Mouse (Mus musculus): Measurements from ENCODE around the gene Dtd2. TPM values are rescaled to one million over a fixed set of nuclear protein-coding genes. Genes with fewer than 3 reads are reported as not detected.
A peak's percentile ranks its signal among the peaks of the same experiment; 100 is the strongest.

Dtd2 gene
- total RNA-seq (2021): 10 to 100 TPM; 14.6 to 29.1 TPM
- long read RNA-seq, experiment 1, transcript Dtd2-201 (3 exons, 2,564 nt): major isoform, 52 of 75 reads
- long read RNA-seq, experiment 1, transcript Dtd2-202 (4 exons, 1,012 nt): minor isoform, 6 of 75 reads
- long read RNA-seq, experiment 1, partial matches to known transcripts: 0 of 75 reads
- long read RNA-seq, experiment 1, other reads (novel, unspliced or antisense): 17 of 75 reads
- long read RNA-seq, experiment 2, transcript Dtd2-201 (3 exons, 2,564 nt): major isoform, 17 of 21 reads
- long read RNA-seq, experiment 2, partial matches to known transcripts: 0 of 21 reads
- long read RNA-seq, experiment 2, other reads (novel, unspliced or antisense): 3 of 21 reads

DNA sequence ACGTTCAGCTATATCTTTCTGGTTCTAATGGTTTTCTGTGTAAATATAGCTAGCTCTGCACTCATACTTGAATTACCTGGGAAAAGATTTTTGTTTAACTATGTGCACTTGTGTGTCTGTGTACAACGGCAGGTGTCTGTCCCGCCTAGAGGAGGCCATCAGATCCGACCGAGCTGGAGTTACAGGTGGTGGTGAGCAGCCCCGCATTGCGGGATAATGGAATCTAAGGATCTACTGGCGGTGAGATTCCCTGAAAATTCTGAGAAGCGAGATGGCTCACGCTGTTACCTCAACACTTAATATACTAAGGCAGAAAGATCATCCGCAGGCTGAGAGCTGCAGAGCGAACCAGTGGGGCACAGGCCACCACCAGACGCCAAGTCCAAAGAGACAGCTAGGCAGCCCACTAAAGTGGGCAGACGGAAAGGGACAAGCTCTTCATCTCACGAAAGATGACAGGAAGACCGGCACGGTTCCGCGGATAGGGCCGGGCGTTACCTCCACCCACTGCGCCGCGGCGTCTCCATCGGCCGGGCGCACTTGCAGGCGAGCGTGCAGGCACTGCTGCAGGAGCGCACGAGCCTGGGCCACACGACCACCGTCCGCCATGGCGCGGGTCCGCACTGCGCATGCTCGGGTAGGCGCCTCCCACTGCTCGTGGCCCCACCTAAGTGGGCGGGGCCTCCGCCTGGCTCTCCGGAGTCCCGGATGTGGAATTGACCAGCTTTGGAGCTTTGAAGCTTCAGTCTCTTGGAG, at the start of gene Dtd2:
Dtd2 (minus strand) TSS at position 625 of the 756 bp plus-strand sequence.
- peak; percentile 93 to 96 for DNase-seq

DNA sequence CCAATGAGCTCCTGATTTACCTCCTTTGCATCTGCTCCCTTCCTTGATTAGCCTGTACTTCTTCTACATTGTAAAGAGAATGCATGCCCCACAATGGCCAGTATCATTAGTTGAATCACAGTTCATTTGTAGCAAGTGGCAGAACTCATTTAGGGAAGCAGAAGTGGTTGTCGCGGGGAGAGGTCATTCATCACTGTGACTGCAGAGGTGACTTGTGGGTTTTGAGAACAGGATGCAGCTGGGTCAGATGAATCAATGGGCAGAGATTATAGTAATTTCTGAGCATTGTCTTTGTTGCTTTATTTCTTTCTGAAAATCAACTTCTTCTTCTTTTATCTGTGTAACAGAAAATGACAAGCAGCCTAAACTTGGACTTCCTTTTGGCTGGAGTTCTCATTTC, 43.0 kb upstream of the Dtd2 start:
- no peak for DNase-seq

DNA sequence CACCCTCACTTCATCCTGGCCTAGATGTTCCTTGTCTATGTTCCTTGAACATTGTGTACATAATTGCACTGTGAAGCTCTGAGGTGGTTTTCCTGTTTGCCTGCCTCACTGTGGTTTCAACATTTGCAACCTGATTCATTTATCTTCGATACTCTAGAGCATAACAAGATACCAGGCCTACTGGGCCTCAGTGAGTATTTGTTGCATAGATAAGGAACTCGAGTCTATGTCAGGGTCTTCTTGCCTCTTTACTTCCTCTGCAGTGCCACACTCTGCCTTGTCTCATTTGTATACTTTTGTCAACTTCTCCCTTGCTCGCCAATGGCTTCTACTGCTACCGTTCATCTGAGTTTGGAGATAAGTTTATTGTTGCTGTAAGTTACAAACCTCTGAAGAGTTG, 40.1 kb upstream of the Dtd2 start:
- no peak for DNase-seq

DNA sequence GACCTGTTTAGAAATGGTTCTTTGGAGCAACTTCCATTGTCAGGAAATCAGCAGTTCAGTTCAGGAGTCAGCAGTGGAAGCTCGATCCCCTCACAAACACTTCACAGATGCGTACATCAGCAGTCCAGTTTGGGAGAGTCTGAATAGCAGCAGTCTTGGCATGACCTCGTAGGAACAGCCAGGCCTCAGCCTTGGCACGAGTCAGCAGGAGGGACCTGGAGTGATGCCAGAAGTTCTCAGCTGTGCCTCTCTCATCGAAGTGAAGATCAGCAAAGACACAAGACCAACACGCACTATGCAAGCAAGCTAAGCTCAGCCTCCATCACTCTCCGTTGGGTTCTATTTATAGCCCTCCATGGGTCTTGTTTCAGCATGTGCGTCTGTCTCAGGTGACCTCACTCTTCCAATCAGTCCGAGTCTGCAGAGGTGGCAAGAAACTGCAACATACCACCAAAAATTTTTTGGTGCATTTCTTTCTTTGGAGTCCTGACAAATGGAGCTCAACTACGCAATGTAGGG, 36.6 kb upstream of the Dtd2 start:
- DNase-seq: peak; percentile 63 to 80

DNA sequence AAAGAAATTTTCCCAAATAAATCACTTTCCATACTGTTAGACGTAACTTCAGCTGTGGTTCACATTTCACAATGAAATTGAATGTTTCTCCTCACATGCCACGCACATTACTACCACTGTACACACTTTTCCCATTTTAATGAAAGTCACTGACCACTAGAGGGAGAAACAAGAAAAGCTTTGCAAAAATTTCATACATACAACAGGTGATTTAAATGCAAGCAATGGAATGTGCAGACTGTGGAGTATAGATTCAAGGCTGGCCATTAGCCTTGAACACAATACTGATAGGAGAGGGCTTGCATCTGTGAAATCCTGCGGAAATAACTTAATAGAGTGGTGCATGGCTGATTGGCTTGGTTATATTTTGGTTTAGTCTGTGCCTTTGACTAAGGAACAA, 32.1 kb upstream of the Dtd2 start:
- DNase-seq: no peak

DNA sequence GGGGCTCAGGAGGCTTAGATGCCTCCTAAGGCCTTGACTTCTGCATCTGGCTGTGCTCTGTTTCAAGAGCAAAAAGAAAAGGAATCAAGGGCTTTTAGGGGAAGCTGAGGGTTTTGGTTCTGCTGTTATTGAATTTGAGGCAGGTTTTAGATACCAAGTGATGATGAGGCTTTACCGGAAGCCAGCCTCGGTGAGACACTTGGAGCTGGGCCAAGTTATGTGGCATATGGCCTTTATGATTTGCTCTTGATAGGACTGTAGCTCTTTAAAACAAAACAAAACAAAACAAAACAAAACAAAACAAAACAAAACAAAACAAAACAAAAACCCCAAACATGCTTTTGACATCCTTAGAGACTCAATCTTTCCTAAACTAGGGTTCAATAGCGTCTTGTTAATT, 28.7 kb upstream of the Dtd2 start:
- no peak for DNase-seq

DNA sequence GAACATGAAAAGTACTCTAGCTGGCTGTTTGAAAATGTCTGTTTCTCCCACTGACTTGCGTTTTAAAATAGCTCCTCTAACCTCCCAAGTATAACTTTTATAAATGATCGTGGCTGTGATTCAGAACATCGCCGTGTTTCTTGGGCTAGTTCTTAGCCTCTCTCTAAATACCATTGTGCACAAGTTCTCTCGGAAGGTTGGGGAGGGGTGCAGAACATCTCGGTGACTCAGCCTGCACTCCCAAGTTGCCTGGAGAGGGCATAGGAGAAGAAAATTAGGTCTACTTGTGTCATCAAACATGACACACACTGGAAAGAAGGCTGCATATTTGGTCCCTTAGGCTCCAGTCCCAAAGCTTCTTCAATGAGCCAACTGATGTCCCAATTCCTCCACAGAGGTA, 26.0 kb upstream of the Dtd2 start:
- DNase-seq: no peak

DNA sequence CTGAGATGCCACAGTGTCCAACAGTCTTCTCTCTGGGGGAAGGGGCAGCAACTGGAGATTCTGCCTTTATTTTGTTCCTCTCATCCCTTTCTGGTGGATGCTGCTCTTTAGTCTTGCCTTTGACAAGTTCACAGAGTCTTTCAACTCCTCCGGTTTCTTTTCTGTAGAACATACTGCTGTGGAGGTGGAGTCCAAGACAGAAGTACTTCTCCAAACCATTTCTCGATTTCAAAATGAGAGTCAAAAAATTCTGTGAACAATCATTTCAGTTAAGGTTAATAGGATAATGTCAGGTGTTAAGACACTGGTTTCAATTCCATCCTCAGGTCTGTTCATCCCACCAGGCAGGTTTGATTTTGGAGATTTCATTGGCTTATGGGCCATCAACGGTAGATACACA, 21.7 kb upstream of the Dtd2 start, which contains the start of gene Gpr33:
Gpr33 (minus strand) TSS at position 101 of the 400 bp plus-strand sequence.
- no peak for DNase-seq

DNA sequence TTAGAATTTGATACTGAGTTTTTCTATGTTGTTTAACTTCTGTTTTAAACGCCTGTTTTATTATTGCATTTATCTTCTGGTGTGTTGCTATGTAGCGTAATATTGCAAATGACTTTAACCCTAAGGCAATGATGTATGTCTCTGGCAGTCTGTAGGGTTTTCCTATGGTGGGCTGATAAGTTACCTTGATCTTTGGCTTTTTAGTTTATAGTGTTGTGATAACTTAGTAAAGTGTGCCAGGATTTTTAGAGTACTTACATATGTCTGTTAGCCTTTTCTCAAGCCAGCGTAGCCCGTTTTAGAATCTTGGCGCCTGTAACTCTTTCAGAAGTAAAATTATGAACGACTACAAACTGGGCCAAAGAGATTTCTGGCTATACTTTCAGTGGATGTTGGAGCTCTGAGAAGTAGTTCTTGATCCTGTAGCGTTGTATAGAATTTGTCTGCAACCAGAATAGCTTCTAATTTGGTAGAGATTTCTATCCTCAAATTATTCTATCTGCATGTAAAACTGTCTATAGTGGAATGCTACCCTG, 8.3 kb upstream of the Dtd2 start:
- no peak for DNase-seq

DNA sequence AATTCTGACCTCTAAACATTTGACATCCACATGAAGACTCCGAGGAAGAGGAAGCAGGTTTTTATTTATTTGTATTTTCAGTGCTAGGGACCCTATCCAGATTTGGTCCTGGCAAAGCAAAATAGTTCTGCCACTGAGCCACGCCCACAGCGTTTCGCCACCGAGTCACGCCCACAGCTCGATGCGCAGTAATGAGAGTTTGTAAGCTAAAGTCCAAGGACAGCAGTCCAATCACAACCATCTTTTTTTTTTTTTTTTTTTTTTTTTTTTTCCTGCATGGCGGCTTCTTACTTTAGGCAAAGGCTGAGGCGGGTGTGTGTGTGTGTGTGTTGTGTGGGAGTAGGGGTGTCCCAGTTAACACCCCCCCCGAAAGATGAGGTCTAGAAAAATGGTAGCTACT, 7.7 kb upstream of the Dtd2 start:
- peak; percentile 47 to 59 for DNase-seq

DNA sequence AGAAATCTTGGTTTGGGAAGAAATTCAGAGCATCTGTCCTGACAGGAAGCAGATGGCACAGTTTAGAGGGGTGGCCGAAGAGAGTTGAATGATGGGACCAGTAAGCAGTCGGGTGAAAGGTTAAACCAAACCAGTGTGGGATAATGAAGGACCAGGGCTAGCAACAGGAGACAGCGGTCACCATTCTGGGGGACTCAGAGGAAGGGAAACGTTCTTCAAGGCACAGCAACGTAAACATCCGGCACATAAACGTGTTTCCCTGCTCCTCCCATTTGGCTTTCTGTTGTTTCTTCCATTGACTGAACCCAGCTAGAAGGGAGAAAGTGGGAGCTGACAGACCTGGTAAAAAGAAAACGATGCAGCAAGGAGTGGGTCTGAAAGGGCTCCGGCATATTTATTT, 7.0 kb upstream of the Dtd2 start:
- no peak for DNase-seq

DNA sequence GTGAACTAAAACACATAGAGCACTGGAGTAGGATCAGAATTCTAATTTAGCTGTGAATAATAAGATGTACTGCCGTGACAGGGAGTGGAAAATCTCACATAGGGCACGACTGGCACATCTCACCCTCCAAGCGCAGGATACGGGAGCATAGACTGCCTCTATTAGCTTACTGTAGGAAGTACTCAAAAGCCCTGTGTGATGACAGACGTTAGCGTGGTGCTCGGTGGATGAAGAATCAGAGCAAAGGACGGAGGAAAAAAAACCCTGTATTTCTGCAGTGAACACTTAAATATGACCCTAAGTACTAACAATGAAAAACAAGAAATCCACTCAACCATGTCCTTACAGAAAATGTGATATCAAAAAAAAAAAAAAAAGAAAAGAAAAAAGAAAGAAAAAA, 5.9 kb upstream of the Dtd2 start:
- DNase-seq: no peak

DNA sequence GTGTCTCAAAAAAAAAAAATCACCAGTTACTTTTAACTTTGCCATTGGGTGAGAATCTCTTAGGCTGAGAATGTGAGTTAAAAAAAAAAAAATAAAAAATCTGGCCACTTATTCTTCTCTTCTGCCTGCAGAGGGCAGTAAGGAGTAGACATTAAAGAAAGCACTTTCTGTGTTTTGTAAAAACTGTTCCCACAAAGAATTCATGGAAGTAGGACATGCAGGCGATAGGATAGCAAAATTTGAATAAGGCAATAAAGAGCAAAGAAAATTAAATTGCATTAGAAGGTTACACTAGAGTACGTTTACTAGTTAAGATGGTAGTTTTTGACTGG, 4.3 kb upstream of the Dtd2 start:
- DNase-seq: no peak

DNA sequence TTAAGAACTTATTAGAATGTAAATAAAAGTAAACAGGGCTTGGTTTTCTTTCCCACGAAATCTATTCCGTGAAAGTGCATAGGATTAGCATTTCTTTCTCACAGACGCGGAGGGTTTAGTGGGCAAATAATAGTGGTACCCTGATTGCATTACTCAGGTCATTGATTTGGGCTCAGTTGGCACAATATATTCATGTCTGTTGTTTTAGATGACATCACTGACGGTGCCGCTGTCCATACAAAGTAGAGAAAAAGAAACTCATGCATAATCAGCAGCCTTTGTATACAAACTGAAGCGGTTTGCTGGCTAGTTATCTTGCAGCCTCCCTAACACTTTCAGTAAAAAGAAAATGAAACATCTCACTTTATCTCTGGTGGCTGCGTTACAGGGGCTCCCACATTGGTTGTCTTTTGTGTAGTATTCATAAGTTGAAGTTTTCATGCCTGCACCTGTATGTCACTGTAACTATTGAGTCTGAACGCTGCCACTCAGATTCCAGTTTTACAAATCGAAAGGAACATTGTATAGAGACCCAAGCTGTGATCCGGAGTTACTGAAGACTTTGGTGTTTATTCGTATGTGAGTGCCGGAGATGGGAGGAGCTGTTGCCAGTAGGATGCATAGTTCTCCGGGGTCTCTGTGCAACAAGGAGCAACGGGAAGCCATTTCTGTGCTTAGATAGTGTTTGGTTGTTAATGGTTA, 3.8 kb upstream of the Dtd2 start:
- DNase-seq: no peak

DNA sequence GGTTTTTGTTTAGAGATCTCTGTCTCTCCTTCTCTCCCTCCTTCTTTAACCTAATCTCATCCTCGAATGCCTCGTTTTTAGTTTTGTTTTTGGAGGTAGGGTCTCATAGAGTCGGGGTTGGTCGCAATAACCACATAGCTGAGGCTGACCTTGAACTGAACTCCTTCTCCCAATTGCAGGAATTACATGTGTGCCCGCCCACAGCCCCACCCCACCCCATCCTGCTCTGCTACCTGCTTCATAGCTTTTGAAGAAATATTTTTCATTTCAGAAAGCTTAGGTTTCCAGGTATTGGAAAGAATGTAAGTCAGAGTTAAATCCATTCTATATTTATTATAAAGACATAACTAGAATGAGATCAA, 313 bp upstream of the Dtd2 start:
- DNase-seq: no peak

DNA sequence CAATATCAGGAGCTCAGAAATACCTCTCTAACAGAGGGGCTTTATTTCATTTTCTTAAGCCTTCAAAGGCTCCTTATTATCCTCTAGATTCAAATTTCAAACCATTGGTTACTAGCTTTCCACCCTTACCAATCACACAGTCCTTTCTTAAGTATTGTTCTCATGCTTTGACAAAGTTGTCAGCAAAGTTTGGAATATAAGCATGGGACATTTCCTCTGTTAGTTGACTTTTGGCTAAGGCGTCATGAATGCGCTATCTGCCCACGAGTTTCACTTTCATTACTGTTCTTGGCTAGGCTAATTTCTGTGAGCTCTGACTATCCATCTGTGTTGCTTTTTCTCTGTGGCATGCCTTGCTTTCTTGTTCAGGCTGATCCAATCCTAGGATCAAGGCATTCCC, 3.6 kb downstream of the Dtd2 start:
- no peak for DNase-seq

DNA sequence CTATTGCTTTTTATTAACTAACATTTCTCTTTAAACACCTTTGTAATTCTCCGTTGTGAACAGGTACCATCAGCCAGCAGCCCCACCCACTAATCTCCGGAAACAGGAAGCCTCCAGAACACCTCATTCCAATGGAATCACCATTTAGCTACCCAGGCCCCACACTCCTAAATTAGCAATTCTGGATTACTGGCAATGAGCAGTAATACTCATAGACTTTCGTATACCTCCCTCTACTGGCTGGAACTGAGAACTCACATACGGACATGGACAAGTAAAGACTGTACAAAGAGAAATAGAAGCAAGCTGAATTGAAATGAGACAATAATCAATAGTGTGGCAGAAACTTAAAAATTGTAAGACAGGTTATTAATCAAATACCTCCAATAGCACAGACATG, 4.8 kb downstream of the Dtd2 start:
- DNase-seq: peak; percentile 16 to 71

DNA sequence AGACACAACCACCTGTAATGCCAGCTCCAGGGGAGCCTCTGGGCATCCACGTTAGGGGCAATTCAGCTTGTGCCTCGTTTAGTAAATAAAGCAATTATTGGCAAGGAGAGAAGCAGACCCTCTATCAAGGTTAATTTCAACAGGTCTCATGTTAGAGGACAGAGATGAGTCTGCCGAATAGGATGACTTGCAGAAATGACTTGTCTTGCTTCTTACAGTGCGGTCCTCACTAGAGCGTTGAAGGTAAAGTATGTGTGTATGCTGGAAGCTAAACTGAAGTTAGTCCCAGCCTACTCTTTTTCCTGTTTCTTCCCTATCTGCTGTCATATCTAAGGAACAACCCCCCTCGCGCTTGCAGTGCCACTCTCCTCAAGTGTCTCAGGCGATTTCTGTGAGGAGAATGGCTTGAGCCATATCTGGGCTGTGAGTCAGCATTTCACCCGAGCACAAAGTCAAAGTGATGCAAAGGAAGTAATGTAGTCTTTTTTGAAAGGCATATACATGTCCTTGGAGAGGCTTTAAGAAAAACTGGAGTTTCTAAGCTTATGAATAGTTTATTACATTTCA, 7.9 kb downstream of the Dtd2 start:
- DNase-seq: no peak

DNA sequence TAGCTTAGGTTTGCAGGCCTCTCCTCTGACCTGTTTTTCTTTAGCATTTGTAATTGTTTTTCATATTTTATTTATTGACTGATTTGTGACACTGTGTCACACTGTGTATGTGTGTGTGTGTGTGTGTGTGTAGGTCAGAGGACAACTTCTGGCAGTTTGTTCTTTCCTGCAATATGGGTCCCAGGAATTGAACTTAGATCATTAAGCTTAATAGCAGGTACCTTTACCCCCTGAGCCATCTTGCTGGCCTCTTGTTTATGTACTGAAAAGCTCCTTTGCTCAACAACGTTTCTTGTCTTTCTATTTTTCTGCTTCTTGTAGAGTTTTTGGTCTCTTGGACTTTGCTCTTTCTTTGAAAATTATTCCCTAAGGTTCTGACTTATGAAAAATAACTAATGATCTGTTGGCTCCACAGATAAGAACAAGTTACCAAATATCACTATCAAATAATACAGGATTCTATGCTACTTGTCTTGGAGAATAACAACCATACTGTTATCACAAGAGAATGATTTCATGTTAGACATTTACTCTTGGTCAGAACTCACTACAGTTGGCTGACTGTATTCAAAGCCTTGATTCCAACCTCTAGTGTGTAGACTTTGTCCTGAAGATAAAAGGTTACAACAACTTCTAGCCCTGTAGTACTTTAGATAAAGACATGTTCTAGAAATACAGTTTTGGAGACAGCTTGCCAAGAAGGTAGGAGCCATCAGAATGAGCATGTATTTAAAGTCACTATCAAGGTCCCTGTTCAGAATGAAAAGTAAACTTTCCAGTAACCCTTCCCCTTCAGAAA, 10.4 kb downstream of the Dtd2 start:
- DNase-seq: no peak

DNA sequence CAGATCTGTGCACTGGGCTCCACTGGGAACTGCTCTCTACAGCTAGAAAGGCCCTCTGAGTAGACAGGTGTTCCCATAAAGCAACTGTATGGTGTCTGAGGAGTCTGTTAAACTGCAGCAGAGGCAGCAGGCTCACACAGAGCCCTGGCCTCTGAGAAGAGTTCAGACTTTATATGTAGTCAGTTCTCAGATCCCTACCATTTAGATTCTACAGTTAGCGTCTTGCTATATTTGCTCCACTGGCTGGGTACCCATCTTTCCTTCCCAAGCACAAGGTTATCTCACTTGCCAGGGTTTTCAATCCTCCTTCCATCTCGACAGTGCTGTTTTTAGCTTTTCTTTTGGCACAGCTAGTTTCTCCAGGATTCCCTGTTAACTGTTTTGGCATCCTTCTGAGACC, 15.7 kb downstream of the Dtd2 start:
- DNase-seq: no peak

DNA sequence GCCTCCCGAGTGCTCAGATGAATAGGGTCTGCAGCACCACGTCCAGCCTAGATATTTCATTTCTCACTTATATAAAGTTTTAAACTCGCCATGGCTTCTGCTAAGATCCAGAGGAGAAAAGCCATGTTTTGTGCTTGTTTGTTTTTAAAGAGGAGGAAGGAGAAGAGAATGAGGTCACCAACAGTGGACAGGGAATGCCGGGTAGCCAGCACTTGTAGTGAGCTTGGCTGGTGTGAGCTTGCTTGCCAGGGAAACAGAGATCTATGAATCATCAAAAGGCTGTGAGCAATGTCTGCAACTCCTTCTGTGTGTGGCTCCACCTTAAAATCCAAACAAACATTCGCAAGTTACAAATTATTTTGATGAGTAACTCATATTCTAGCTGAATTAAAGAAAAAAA, 17.8 kb downstream of the Dtd2 start:
- DNase-seq: peak; percentile 41 to 50

DNA sequence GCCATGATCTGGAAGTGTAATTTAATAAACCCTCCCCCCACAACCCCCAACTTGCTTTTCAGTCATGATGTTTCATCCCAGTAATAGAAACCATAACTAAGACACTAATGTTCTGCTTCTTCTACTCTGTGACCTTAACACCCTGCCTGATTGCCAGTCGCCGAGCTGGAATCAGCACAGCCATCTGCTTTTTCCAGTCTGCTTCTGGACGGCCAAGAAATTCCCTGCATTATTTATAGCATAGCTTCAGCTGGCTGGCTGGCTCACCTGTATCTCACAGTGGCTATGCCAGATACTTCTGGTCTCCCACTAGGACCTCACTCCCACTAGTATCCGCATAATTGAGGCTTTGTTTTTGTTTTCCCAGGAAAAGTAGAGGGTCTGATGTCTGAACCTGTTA, 20.5 kb downstream of the Dtd2 start:
- no peak for DNase-seq

Measured in adrenal gland, postnatal 36 days (tissue).